Mouse (Mus musculus) testis, adult 2 months (tissue): ENCODE data around the gene Ctbp2. TPM values are rescaled to one million over a fixed set of nuclear protein-coding genes. Genes with fewer than 3 reads are reported as not detected.

ENCODE experiments used
- H3K27ac ChIP-seq: fragments of 200-500 bp; 2 replicates; pipeline ENCODE4 v1.5.1; 2012; ENCODE audit warnings: low read depth, low read length; ENCODE audit not compliant: control insufficient read depth, insufficient read depth
- H3K27me3 ChIP-seq: fragments of 200-500 bp; 2 replicates; pipeline ENCODE4 v1.6.1; 2012; ENCODE audit warnings: mild to moderate bottlenecking, low read length, moderate library complexity; ENCODE audit not compliant: control insufficient read depth, insufficient read depth
- H3K36me3 ChIP-seq: fragments of 200-500 bp; 2 replicates; pipeline ENCODE4 v1.6.1; 2012; ENCODE audit warnings: mild to moderate bottlenecking, low read length; ENCODE audit not compliant: control insufficient read depth, insufficient read depth
- H3K4me1 ChIP-seq: fragments of 200-500 bp; 2 replicates; pipeline ENCODE4 v1.6.1; 2012; ENCODE audit warnings: low read length; ENCODE audit not compliant: control insufficient read depth, insufficient read depth
- H3K4me3 ChIP-seq: fragments of 200-500 bp; 2 replicates; pipeline ENCODE4 v1.5.1; 2012; ENCODE audit warnings: low read depth, mild to moderate bottlenecking, low read length, moderate library complexity, mixed read lengths; ENCODE audit not compliant: control insufficient read depth
- CTCF ChIP-seq: fragments of 200-500 bp; IDR thresholded peaks from 2 replicates; pipeline ENCODE4 v1.5.1; 2012; ENCODE audit warnings: low read depth, mild to moderate bottlenecking, inconsistent platforms, low read length, moderate library complexity; ENCODE audit not compliant: control insufficient read depth, insufficient read depth, insufficient replicate concordance
- POLR2A ChIP-seq: fragments of 200-500 bp; IDR thresholded peaks from 2 replicates; pipeline ENCODE4 v1.6.1; 2012; ENCODE audit warnings: low read depth, mild to moderate bottlenecking, inconsistent platforms, low read length, moderate library complexity; ENCODE audit not compliant: control insufficient read depth
- polyA plus RNA-seq: library from polyadenylated mRNA; depleted of rRNA; stranded (reverse); fragments of >200 nt; gene quantifications from 2 replicates; pipeline ENCODE4 v1.2.3, GENCODE M21; 2012

Gene Ctbp2
- polyA plus RNA-seq, 1 experiment: 54.9 TPM

- no peak for TF ChIP-seq POLR2A
- no peak for TF ChIP-seq CTCF
- Histone ChIP-seq H3K27ac (no peak overlapping the region), H3K27me3 (no peaks in the 10 kb centered on the region), H3K4me1 (peaks cover 22% of the 10 kb centered on the region), H3K36me3 (no peaks in the 10 kb centered on the region), H3K4me3 (no peak overlapping the region)
These were observed 7.6 kb downstream of the Ctbp2 start for GRCm38 (mm10) chr7:133116542-133116941.

GRCm38 (mm10) chr7:133115886-133116285, 8.3 kb downstream of the Ctbp2 start:
- no peak overlapping the region; the same call in 1 of the 2 replicates for H3K4me3 ChIP-seq
- no peaks in the 10 kb centered on the region for H3K27me3 ChIP-seq
- peaks cover 20% of the 10 kb centered on the region for H3K4me1 ChIP-seq
- no peaks in the 10 kb centered on the region for H3K36me3 ChIP-seq
- H3K27ac ChIP-seq: no peak overlapping the region
- TF ChIP-seq POLR2A (no peak), CTCF (no peak)

GRCm38 (mm10) chr7:133114847-133115470, 9.2 kb downstream of the Ctbp2 start:
- H3K4me3 ChIP-seq: peak overlapping the region; percentile 80
- H3K27ac ChIP-seq: peak overlapping the region; percentile 89
- H3K36me3 ChIP-seq: no peaks in the 10 kb centered on the region
- peaks cover 18% of the 10 kb centered on the region for H3K4me1 ChIP-seq
- no peaks in the 10 kb centered on the region for H3K27me3 ChIP-seq
- no peak for TF ChIP-seq POLR2A
- no peak for TF ChIP-seq CTCF

GRCm38 (mm10) chr7:133113185-133113895, 10.8 kb downstream of the Ctbp2 start:
- no peak for TF ChIP-seq POLR2A
- TF ChIP-seq CTCF: no peak
- H3K4me1 ChIP-seq: peaks cover 18% of the 10 kb centered on the region
- H3K27me3 ChIP-seq: no peaks in the 10 kb centered on the region
- no peak overlapping the region for H3K4me3 ChIP-seq
- no peak overlapping the region for H3K27ac ChIP-seq
- no peaks in the 10 kb centered on the region for H3K36me3 ChIP-seq

- no peak for TF ChIP-seq CTCF
- Histone ChIP-seq H3K4me1 (peaks cover 18% of the 10 kb centered on the region), H3K4me3 (no peak overlapping the region)
These were observed 11.8 kb downstream of the Ctbp2 start for GRCm38 (mm10) chr7:133112351-133112831.

GRCm38 (mm10) chr7:133109442-133109841, 14.7 kb downstream of the Ctbp2 start:
- no peak overlapping the region for H3K27ac ChIP-seq
- H3K36me3 ChIP-seq: no peaks in the 10 kb centered on the region
- no peak overlapping the region for H3K4me3 ChIP-seq
- TF ChIP-seq CTCF: no peak
- no peak for TF ChIP-seq POLR2A
- H3K27me3 ChIP-seq: no peaks in the 10 kb centered on the region
- H3K4me1 ChIP-seq: peaks cover 4% of the 10 kb centered on the region

More at GRCm38 (mm10) chr7:133112351-133112831, 11.8 kb downstream of the Ctbp2 start:
- no peaks in the 10 kb centered on the region for H3K36me3 ChIP-seq
- no peak overlapping the region for H3K27ac ChIP-seq
- H3K27me3 ChIP-seq: no peaks in the 10 kb centered on the region

- H3K4me3 ChIP-seq: no peak overlapping the region
- no peaks in the 10 kb centered on the region for H3K36me3 ChIP-seq
- no peaks in the 10 kb centered on the region; the same call in 1 of the 2 replicates for H3K4me1 ChIP-seq
- TF ChIP-seq CTCF (no peak), POLR2A (no peak)
- H3K27me3 ChIP-seq: no peaks in the 10 kb centered on the region
- H3K27ac ChIP-seq: no peak overlapping the region
These were observed 15.5 kb downstream of the Ctbp2 start for GRCm38 (mm10) chr7:133108695-133109094.
